Comparison of ENCODE assay signal across 23 mouse cellular contexts in genomic region chr6:97308562-97308961, GRCm38 (mm10). TPM values are rescaled to one million over a fixed set of nuclear protein-coding genes. Genes with fewer than 3 reads are reported as not detected.
DNase-seq lines count a peak whose midpoint lies in the region; ATAC-seq lines count a peak whose summit lies in the region.
"Had no signal": no experiment of that assay in that cellular context is flagged by ENCODE, and none has a peak within 500 bp of the region (broad histone marks: within the 10 kb centered on the region; RNA-seq: fewer than 3 reads in every experiment).

No protein-coding gene starts in this region.

- H3K36me3 ChIP-seq in heart, embryonic 10.5 days: peaks cover 48% of the 10 kb centered on the region
- 0 out of 2 replicates have a peak, but pooled peaks cover 9% of the 10 kb centered on the region for H3K36me3 ChIP-seq in heart, embryonic 11.5 days (ENCODE audit: control insufficient read depth, insufficient read depth, low read length)
- peaks cover 15% of the 10 kb centered on the region; the same call in 1 of the 2 replicates for H3K36me3 ChIP-seq in liver, embryonic 12.5 days
- peaks cover 4% of the 10 kb centered on the region for H3K36me3 ChIP-seq in liver, embryonic 11.5 days (ENCODE audit: control insufficient read depth, insufficient read depth, low read length)
- H3K36me3 ChIP-seq in liver, embryonic 15.5 days (replicated peaks): peaks cover 14% of the 10 kb centered on the region
- H3K36me3 ChIP-seq in forebrain, embryonic 12.5 days (replicated peaks): peaks cover 35% of the 10 kb centered on the region
- H3K36me3 ChIP-seq: G1E had no signal

- H3K9me3 ChIP-seq in heart, embryonic 10.5 days: no peaks in the 10 kb centered on the region
- H3K9me3 ChIP-seq in heart, embryonic 11.5 days (replicated peaks; ENCODE audit: control insufficient read depth, low read length): no peaks in the 10 kb centered on the region
- no peaks in the 10 kb centered on the region for H3K9me3 ChIP-seq in liver, embryonic 12.5 days (replicated peaks)
- no peaks in the 10 kb centered on the region for H3K9me3 ChIP-seq in liver, embryonic 11.5 days (ENCODE audit: control insufficient read depth, low read length)
- H3K9me3 ChIP-seq in liver, embryonic 15.5 days (replicated peaks): no peaks in the 10 kb centered on the region
- H3K9me3 ChIP-seq in forebrain, embryonic 12.5 days: no peaks in the 10 kb centered on the region
- H3K9me3 ChIP-seq: embryonic facial prominence, embryonic 15.5 days; forebrain, embryonic 10.5 days; forebrain, embryonic 15.5 days; heart, embryonic 13.5 days; hindbrain, embryonic 15.5 days had no signal

- no peak overlapping the region for H3K4me3 ChIP-seq in heart, embryonic 10.5 days
- no peak overlapping the region for H3K4me3 ChIP-seq in heart, embryonic 11.5 days (ENCODE audit: low read depth, low read length)
- H3K4me3 ChIP-seq in liver, embryonic 12.5 days: no peak overlapping the region
- H3K4me3 ChIP-seq in liver, embryonic 11.5 days (ENCODE audit: low read depth, low read length): no peak overlapping the region
- no peak overlapping the region for H3K4me3 ChIP-seq in liver, embryonic 15.5 days (replicated peaks)
- no peak overlapping the region for H3K4me3 ChIP-seq in forebrain, embryonic 12.5 days (replicated peaks)
- H3K4me3 ChIP-seq: embryonic facial prominence, embryonic 15.5 days; erythroblast, embryonic 14.5 days; forebrain, embryonic 10.5 days; forebrain, embryonic 15.5 days; heart, adult 2 months; heart, embryonic 13.5 days; hindbrain, embryonic 15.5 days had no signal

- no peak for DNase-seq in heart, embryonic 10.5 days (ENCODE audit: low spot score)
- no peak for DNase-seq in liver, embryonic 11.5 days (ENCODE audit: low spot score)
- no peak for DNase-seq in frontal cortex, postnatal 36 days (ENCODE audit: low spot score in 2 of 2)
- DNase-seq: adrenal gland, adult 8-10 months; B cell, adult 2 months; cerebellum, adult 8-10 months; cerebellum, postnatal 14 days; embryo, embryonic 11 days; gastrocnemius, postnatal 14 days; heart, adult 2 months; heart, postnatal 36 days had no signal

- H3K27me3 ChIP-seq in heart, embryonic 10.5 days (ENCODE audit: insufficient read depth, poor library complexity, severe bottlenecking): no peaks in the 10 kb centered on the region
- H3K27me3 ChIP-seq in heart, embryonic 11.5 days (ENCODE audit: control insufficient read depth, insufficient read depth, low read length): no peaks in the 10 kb centered on the region
- 0 out of 2 replicates have a peak, but pooled peaks cover 3% of the 10 kb centered on the region for H3K27me3 ChIP-seq in liver, embryonic 12.5 days (replicated peaks)
- no peaks in the 10 kb centered on the region for H3K27me3 ChIP-seq in liver, embryonic 11.5 days (replicated peaks; ENCODE audit: control insufficient read depth, insufficient read depth, low read length)
- no peaks in the 10 kb centered on the region for H3K27me3 ChIP-seq in liver, embryonic 15.5 days
- H3K27me3 ChIP-seq in forebrain, embryonic 12.5 days: peaks cover 10% of the 10 kb centered on the region
- H3K27me3 ChIP-seq: embryonic facial prominence, embryonic 15.5 days; forebrain, embryonic 15.5 days; heart, embryonic 13.5 days; hindbrain, embryonic 15.5 days had no signal

- no peak overlapping the region for H3K4me2 ChIP-seq in heart, embryonic 11.5 days
- no peak overlapping the region for H3K4me2 ChIP-seq in liver, embryonic 12.5 days
- H3K4me2 ChIP-seq in liver, embryonic 11.5 days: no peak overlapping the region
- H3K4me2 ChIP-seq in liver, embryonic 15.5 days: no peak overlapping the region
- H3K4me2 ChIP-seq in forebrain, embryonic 12.5 days: no peak overlapping the region
- H3K4me2 ChIP-seq: embryonic facial prominence, embryonic 15.5 days; forebrain, embryonic 15.5 days; heart, embryonic 13.5 days; hindbrain, embryonic 15.5 days had no signal

- peaks cover 40% of the 10 kb centered on the region for H3K4me1 ChIP-seq in heart, embryonic 10.5 days
- peaks cover 12% of the 10 kb centered on the region; the same call in 1 of the 2 replicates for H3K4me1 ChIP-seq in heart, embryonic 11.5 days (ENCODE audit: control insufficient read depth, insufficient read depth, low read length)
- peaks cover 36% of the 10 kb centered on the region for H3K4me1 ChIP-seq in liver, embryonic 12.5 days
- peaks cover 18% of the 10 kb centered on the region for H3K4me1 ChIP-seq in liver, embryonic 11.5 days (replicated peaks; ENCODE audit: control insufficient read depth, insufficient read depth, low read length)
- H3K4me1 ChIP-seq in liver, embryonic 15.5 days (replicated peaks): peaks cover 5% of the 10 kb centered on the region
- H3K4me1 ChIP-seq in forebrain, embryonic 12.5 days: peaks cover 32% of the 10 kb centered on the region

- peak overlapping the region; percentile 56 for H3K27ac ChIP-seq in heart, embryonic 10.5 days
- no peak overlapping the region for H3K27ac ChIP-seq in heart, embryonic 11.5 days (ENCODE audit: low read depth, low read length)
- H3K27ac ChIP-seq in liver, embryonic 12.5 days: no peak overlapping the region
- H3K27ac ChIP-seq in liver, embryonic 11.5 days (ENCODE audit: low read depth, low read length): no peak overlapping the region
- H3K27ac ChIP-seq in liver, embryonic 15.5 days (replicated peaks): peak overlapping the region; percentile 55
- no peak overlapping the region for H3K27ac ChIP-seq in forebrain, embryonic 12.5 days
- H3K27ac ChIP-seq: embryonic facial prominence, embryonic 15.5 days; forebrain, embryonic 15.5 days; heart, adult 2 months; heart, embryonic 13.5 days; hindbrain, embryonic 15.5 days had no signal

- no peak overlapping the region for H3K9ac ChIP-seq in heart, embryonic 11.5 days (ENCODE audit: low read depth, low read length)
- H3K9ac ChIP-seq in liver, embryonic 12.5 days: no peak overlapping the region
- no peak overlapping the region for H3K9ac ChIP-seq in liver, embryonic 11.5 days (ENCODE audit: low read depth, low read length)
- H3K9ac ChIP-seq in liver, embryonic 15.5 days: no peak overlapping the region
- no peak overlapping the region for H3K9ac ChIP-seq in forebrain, embryonic 12.5 days
- H3K9ac ChIP-seq: embryonic facial prominence, embryonic 15.5 days; forebrain, embryonic 15.5 days; heart, embryonic 13.5 days; hindbrain, embryonic 15.5 days had no signal

- no peak for ATAC-seq in heart, embryonic 11.5 days (replicated peaks; ENCODE audit: insufficient number of reproducible peaks, low FRiP score, low TSS enrichment)
- peak; percentile 26; the same call in 1 of the 2 replicates for ATAC-seq in liver, embryonic 12.5 days
- no peak for ATAC-seq in liver, embryonic 11.5 days (replicated peaks; ENCODE audit: low FRiP score)
- peak; percentile 30 for ATAC-seq in liver, embryonic 15.5 days (ENCODE audit: insufficient read depth)
- ATAC-seq in forebrain, embryonic 12.5 days (ENCODE audit: low FRiP score): no peak
- ATAC-seq: CD4-positive, CD25-positive, alpha-beta regulatory T cell, adult 4 months; forebrain, embryonic 15.5 days had no signal

- WGBS in heart, embryonic 10.5 days: 83% methylated on average over 6 of the region's 6 CpGs
- 79% methylated on average over 6 of the region's 6 CpGs for WGBS in heart, embryonic 11.5 days (ENCODE audit: insufficient replicate concordance)
- 60% methylated on average over 6 of the region's 6 CpGs for WGBS in liver, embryonic 12.5 days (ENCODE audit: insufficient replicate concordance)
- WGBS in liver, embryonic 11.5 days: 71% methylated on average over 6 of the region's 6 CpGs
- WGBS in liver, embryonic 15.5 days (ENCODE audit: insufficient replicate concordance): 50% methylated on average over 6 of the region's 6 CpGs
- 86% methylated on average over 6 of the region's 6 CpGs for WGBS in forebrain, embryonic 12.5 days

RNA-seq across cellular contexts. Expression of gene Lmod3, which starts 56.0 kb away (rescaled TPM):
- polyA plus RNA-seq in heart, embryonic 10.5 days (2016; fragmentation: Nextera tagmentation; extraction: Ambion mirVana): 10.5 and 17.5 TPM in 2 replicates
- 19.0 and 19.3 TPM in 2 replicates for polyA plus RNA-seq in heart, embryonic 11.5 days (2014; fragmentation: Nextera tagmentation; extraction: Ambion mirVana)
- 0.05 and 0.10 TPM in 2 replicates for polyA plus RNA-seq in liver, embryonic 12.5 days (2016; fragmentation: Nextera tagmentation; extraction: Ambion mirVana)
- polyA plus RNA-seq in liver, embryonic 11.5 days (2014; fragmentation: Nextera tagmentation; extraction: Ambion mirVana): 0.08 TPM in 1 of 2 replicates, not detected in the other
- 0.26 and 0.47 TPM in 2 replicates for polyA plus RNA-seq in liver, embryonic 15.5 days (2015; fragmentation: Nextera tagmentation; extraction: Ambion mirVana)
- 0.19 TPM in 1 of 2 replicates, not detected in the other for polyA plus RNA-seq in forebrain, embryonic 12.5 days (2016; fragmentation: Nextera tagmentation; extraction: Ambion mirVana)
- polyA plus RNA-seq: erythroblast, embryonic 14.5 days; forebrain, embryonic 10.5 days; G1E; hindbrain, embryonic 15.5 days had no signal

Comparison
In these comparisons a context has a peak if more than half of its experiments do, and no peak if none do; other contexts are left out.
1. H3K27ac ChIP-seq: peak in heart, embryonic 10.5 days (single experiment) and liver, embryonic 15.5 days (single experiment); none in heart, embryonic 11.5 days (single experiment), liver, embryonic 12.5 days (single experiment), liver, embryonic 11.5 days (single experiment) and forebrain, embryonic 12.5 days (single experiment).
2. ATAC-seq: peak in liver, embryonic 12.5 days (single experiment) and liver, embryonic 15.5 days (single experiment); none in heart, embryonic 11.5 days (single experiment), liver, embryonic 11.5 days (single experiment) and forebrain, embryonic 12.5 days (single experiment).